Mouse (Mus musculus) urinary bladder, postnatal 4 days (tissue): Measurements from ENCODE around the gene Smco3.

Source experiments
- DNase-seq, 2 experiments: peaks; one replicate each; pipeline ENCODE4 v3.0.0; 2021 to 2022; ENCODE audit warnings: low spot score in 2 of 2

Smco3 gene

GRCm38 (mm10) chr6:136847267-136847666, 12.0 kb upstream of the Smco3 start:
- DNase-seq = no peak

- no peak for DNase-seq
Observed at GRCm38 (mm10) chr6:136845706-136846480, 10.6 kb upstream of the Smco3 start.

GRCm38 (mm10) chr6:136844903-136845302, 9.7 kb upstream of the Smco3 start:
- DNase-seq = no peak

- no peak for DNase-seq
Observed at GRCm38 (mm10) chr6:136837323-136837722, 2.1 kb upstream of the Smco3 start.

- no peak for DNase-seq
Observed at GRCm38 (mm10) chr6:136831712-136832111, 3.5 kb downstream of the Smco3 start.

GRCm38 (mm10) chr6:136828681-136829080, 6.6 kb downstream of the Smco3 start:
- DNase-seq = no peak

GRCm38 (mm10) chr6:136827881-136828561, 7.2 kb downstream of the Smco3 start, which contains the start of gene Wbp11:
TSS of gene Wbp11 (minus strand) at chr6:136828233.
- peak; percentile 93 to 95 for DNase-seq

- DNase-seq = no peak
Observed at GRCm38 (mm10) chr6:136827516-136827880, 7.8 kb downstream of the Smco3 start, which contains the start of gene BC049715. TSS of gene BC049715 (plus strand) at chr6:136827626.

GRCm38 (mm10) chr6:136827116-136827515, 8.1 kb downstream of the Smco3 start:
- no peak for DNase-seq

GRCm38 (mm10) chr6:136824987-136825386, 10.3 kb downstream of the Smco3 start:
- DNase-seq = no peak

GRCm38 (mm10) chr6:136821086-136821485, 14.2 kb downstream of the Smco3 start:
- DNase-seq = peak in 1 of 2 experiments; percentile 56

- DNase-seq = no peak
Observed at GRCm38 (mm10) chr6:136820381-136820780, 14.9 kb downstream of the Smco3 start.

GRCm38 (mm10) chr6:136817549-136817948, 17.7 kb downstream of the Smco3 start:
- peak in 1 of 2 experiments; percentile 34 for DNase-seq

GRCm38 (mm10) chr6:136816826-136817225, 18.4 kb downstream of the Smco3 start:
- DNase-seq = peak in 1 of 2 experiments; percentile 57

- no peak for DNase-seq
Observed at GRCm38 (mm10) chr6:136815381-136815780, 19.9 kb downstream of the Smco3 start.

GRCm38 (mm10) chr6:136813117-136813516, 22.1 kb downstream of the Smco3 start:
- no peak for DNase-seq

- no peak for DNase-seq
Observed at GRCm38 (mm10) chr6:136811196-136811595, 24.1 kb downstream of the Smco3 start.

GRCm38 (mm10) chr6:136809673-136810072, 25.6 kb downstream of the Smco3 start:
- no peak for DNase-seq

- no peak for DNase-seq
Observed at GRCm38 (mm10) chr6:136809077-136809476, 26.2 kb downstream of the Smco3 start.

GRCm38 (mm10) chr6:136808631-136809046, 26.6 kb downstream of the Smco3 start:
- no peak for DNase-seq

- peak; percentile 98 to 99 for DNase-seq
Observed at GRCm38 (mm10) chr6:136808014-136808417, 27.2 kb downstream of the Smco3 start, which contains the start of gene H2afj. TSS of gene H2afj (plus strand) at chr6:136808244.

GRCm38 (mm10) chr6:136807395-136808013, 27.7 kb downstream of the Smco3 start:
- DNase-seq = no peak
